Mouse (Mus musculus) bone marrow, adult 2 months (tissue): ENCODE measurements around the gene Mgat4a. TPM values are rescaled to one million over a fixed set of nuclear protein-coding genes. Genes with fewer than 3 reads are reported as not detected.

Experiments
- H3K27ac ChIP-seq: fragments of 200-500 bp; 2 replicates; pipeline ENCODE4 v1.5.1; 2012; ENCODE audit warnings: low read depth, mild to moderate bottlenecking, control low read depth, inconsistent platforms, low read length; ENCODE audit not compliant: control insufficient read depth, poor library complexity, insufficient read depth
- H3K4me1 ChIP-seq: fragments of 200-500 bp; 2 replicates; pipeline ENCODE4 v1.6.1; 2011; ENCODE audit warnings: low read length; ENCODE audit not compliant: control insufficient read depth, insufficient read depth
- H3K4me3 ChIP-seq: fragments of 200-500 bp; replicated peaks from 2 replicates; pipeline ENCODE3; 2011; ENCODE audit warnings: mild to moderate bottlenecking, low read depth, low read length, control low read depth; ENCODE audit not compliant: control insufficient read depth
- CTCF ChIP-seq: fragments of 200-500 bp; IDR thresholded peaks from 2 replicates; pipeline ENCODE4 v1.5.1; 2011; ENCODE audit warnings: low read length, control low read depth; ENCODE audit not compliant: control insufficient read depth, insufficient read depth
- POLR2A ChIP-seq: fragments of 200-500 bp; IDR thresholded peaks from 2 replicates; pipeline ENCODE4 v1.6.1; 2011; ENCODE audit warnings: low read depth, mild to moderate bottlenecking, control low read depth, low read length, borderline replicate concordance; ENCODE audit not compliant: control insufficient read depth
- WGBS: fragments of 180-500 bp; shearing (Covaris S2); methylation state at CpG from one replicate; pipeline ENCODE4 v1.1.7; 2018; 5-methylcytosine and 5-hydroxymethylcytosine counted together
- polyA plus RNA-seq: library from polyadenylated mRNA; stranded (reverse); fragments of >200 nt; gene quantifications from 2 replicates; pipeline ENCODE4 v1.2.4, GENCODE M21; 2011; ENCODE audit warnings: low replicate concordance; ENCODE audit not compliant: missing spikeins, insufficient read depth, insufficient read length

Gene Mgat4a
- polyA plus RNA-seq, 1 experiment: 4.5 TPM

- no peak overlapping the region for H3K27ac ChIP-seq
- WGBS: 48% methylated on average over 2 of the region's 2 CpGs
- H3K4me3 ChIP-seq: no peak overlapping the region
- peaks cover 2% of the 10 kb centered on the region for H3K4me1 ChIP-seq
- TF ChIP-seq POLR2A: no peak
- TF ChIP-seq CTCF: no peak
These were observed 111.9 kb downstream of the Mgat4a start for GRCm38 (mm10) chr1:37428911-37429310.

GRCm38 (mm10) chr1:37427144-37427875 lies 113.5 kb downstream of the Mgat4a start:
- H3K4me3 ChIP-seq: no peak overlapping the region
- no peak overlapping the region for H3K27ac ChIP-seq
- peaks cover 2% of the 10 kb centered on the region for H3K4me1 ChIP-seq
- TF ChIP-seq CTCF: no peak
- TF ChIP-seq POLR2A: no peak
- WGBS: 85% methylated on average over 8 of the region's 8 CpGs

- Histone ChIP-seq H3K27ac (no peak overlapping the region), H3K4me1 (no peaks in the 10 kb centered on the region; the same call in 1 of the 2 replicates), H3K4me3 (no peak overlapping the region)
- TF ChIP-seq POLR2A (no peak), CTCF (peak; percentile 99)
- WGBS: 68% methylated on average over 1 of the region's 1 CpGs
These were observed 121.4 kb downstream of the Mgat4a start for GRCm38 (mm10) chr1:37419420-37419819.

DNA sequence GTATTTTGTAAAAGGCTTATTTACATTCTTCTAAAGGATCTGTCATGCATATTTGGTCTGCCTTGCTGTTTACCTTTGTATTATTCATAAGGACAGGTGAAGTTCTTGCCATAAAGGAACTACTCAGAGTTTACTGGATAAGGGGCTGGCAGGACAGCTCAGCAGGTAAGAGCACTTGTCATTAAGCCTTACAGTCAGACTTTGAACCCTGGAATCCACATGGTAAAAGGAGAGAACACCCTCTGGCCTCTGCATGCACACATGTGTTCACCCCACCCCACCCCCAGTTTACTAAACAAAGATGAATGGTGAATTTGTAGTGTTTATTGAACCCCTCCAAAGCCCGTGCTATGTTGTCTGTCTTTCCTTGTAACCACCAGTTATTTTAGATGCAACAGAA lies 125.4 kb downstream of the Mgat4a start:
- WGBS: 79% methylated on average over 1 of the region's 1 CpGs
- H3K4me1 ChIP-seq: no peaks in the 10 kb centered on the region; the same call in 1 of the 2 replicates
- H3K27ac ChIP-seq: no peak overlapping the region
- TF ChIP-seq CTCF: no peak
- no peak for TF ChIP-seq POLR2A
- H3K4me3 ChIP-seq: no peak overlapping the region

DNA sequence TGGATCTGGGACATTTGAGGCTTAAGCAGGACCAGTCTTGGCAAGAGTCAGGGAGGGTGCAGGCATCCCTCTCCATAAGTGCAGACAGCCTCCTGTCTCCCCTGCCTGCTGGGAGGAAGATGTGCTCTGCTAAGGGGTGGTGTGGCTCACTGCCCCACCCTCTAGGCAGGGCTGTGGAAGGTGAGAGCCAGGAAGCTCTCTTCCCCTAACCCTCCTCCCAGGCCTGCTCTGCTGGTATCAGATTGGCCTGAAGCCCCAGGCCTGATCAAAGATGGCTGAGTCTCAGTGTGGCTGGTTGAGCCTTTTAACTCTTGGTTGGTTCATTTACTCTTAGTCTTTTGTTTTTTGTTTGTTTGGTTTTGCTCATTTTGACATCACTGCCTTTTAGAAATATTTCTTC lies 131.2 kb downstream of the Mgat4a start:
- Histone ChIP-seq H3K27ac (no peak overlapping the region), H3K4me3 (no peak overlapping the region), H3K4me1 (no peaks in the 10 kb centered on the region; the same call in 1 of the 2 replicates)
- no peak for TF ChIP-seq POLR2A
- no peak for TF ChIP-seq CTCF

DNA sequence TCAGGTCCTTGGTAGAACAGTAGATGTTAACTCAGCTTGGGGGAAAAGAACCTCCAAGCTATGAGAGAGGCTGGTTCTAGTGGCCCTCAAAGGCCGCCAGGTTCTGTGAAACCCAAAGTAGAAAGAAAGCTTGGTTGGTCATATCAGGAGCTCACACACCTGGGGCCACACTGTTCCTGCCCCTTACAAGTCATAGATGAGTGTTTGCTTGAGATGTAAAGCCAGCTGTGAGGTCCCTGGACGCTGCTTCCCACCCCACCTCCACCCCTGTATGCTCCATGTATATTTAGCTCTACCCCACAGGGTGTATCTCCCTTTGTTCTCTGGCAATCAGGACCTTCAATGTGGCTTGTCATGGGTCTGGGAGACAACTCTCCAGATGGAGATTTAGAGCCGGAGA lies 132.1 kb downstream of the Mgat4a start:
- Histone ChIP-seq H3K4me3 (no peak overlapping the region), H3K27ac (no peak overlapping the region), H3K4me1 (no peaks in the 10 kb centered on the region; the same call in 1 of the 2 replicates)
- WGBS: 84% methylated on average over 3 of the region's 3 CpGs
- TF ChIP-seq CTCF: no peak
- no peak for TF ChIP-seq POLR2A

GRCm38 (mm10) chr1:37408059-37408458 lies 132.8 kb downstream of the Mgat4a start:
- Histone ChIP-seq H3K4me1 (no peaks in the 10 kb centered on the region; the same call in 1 of the 2 replicates), H3K27ac (no peak overlapping the region), H3K4me3 (no peak overlapping the region)
- TF ChIP-seq CTCF (no peak), POLR2A (no peak)
- WGBS: 51% methylated on average over 8 of the region's 8 CpGs

- no peaks in the 10 kb centered on the region; the same call in 1 of the 2 replicates for H3K4me1 ChIP-seq
- no peak overlapping the region for H3K27ac ChIP-seq
- TF ChIP-seq POLR2A (no peak), CTCF (no peak)
- no peak overlapping the region for H3K4me3 ChIP-seq
- 73% methylated on average over 8 of the region's 8 CpGs for WGBS
These were observed 133.6 kb downstream of the Mgat4a start for GRCm38 (mm10) chr1:37407228-37407627.
